Mouse (Mus musculus): ENCODE results near the gene Tdrd1. TPM values are rescaled to one million over a fixed set of nuclear protein-coding genes. Genes with fewer than 3 reads are reported as not detected.
A peak's percentile ranks its signal among the peaks of the same experiment; 100 is the strongest.

Tdrd1 gene
- total RNA-seq, 2 experiments from 2014 or later, result 0.34 to 0.56 TPM

- no peak for DNase-seq (ENCODE audit: extremely low spot score in 1 of 2, low spot score in 1 of 2)
These were observed 81.8 kb downstream of the Tdrd1 start for GRCm38 (mm10) chr19:56907850-56908249.

DNA sequence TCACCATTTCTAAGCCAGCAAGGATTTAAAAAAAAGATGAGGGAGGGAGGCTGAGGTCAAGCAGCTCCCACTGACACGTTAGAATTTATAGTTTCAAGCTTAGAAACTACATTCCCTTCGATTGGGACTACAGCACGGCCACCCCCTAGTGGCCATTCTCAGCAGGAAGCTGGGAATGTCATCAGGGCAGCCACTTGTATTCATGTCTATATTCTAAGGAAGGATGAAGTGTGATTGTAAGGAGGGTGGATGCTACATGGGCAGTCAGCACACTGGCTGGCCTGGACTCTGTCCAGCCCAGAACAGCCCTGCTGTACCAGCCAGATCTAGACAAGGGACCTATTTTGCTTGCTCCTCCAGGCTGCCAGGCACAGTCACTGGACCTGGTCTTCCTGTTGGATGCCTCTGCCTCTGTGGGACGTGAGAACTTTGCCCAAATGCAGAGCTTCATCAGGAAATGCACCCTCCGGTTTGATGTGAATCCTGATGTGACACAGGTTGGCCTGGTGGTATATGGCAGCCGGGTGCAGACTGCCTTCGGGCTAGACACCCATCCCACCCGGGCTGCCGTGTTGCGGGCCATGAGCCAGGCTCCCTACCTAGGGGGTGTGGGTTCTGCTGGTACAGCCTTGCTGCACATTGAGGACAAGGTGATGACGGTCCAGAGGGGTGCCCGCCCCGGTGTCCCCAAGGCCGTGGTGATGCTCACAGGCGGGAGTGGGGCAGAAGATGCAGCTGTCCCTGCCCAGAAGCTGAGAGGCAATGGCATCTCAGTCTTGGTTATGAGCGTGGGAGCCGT, 82.7 kb downstream of the Tdrd1 start:
- DNase-seq (ENCODE audit: extremely low spot score in 1 of 2, low spot score in 1 of 2), result peak in 1 of 2 experiments; percentile 59

- no peak for DNase-seq (ENCODE audit: extremely low spot score in 1 of 2, low spot score in 1 of 2)
These were observed 84.6 kb downstream of the Tdrd1 start for GRCm38 (mm10) chr19:56910561-56910960.

GRCm38 (mm10) chr19:56913761-56914160, 87.8 kb downstream of the Tdrd1 start:
- DNase-seq (ENCODE audit: extremely low spot score in 1 of 2, low spot score in 1 of 2), result no peak

DNA sequence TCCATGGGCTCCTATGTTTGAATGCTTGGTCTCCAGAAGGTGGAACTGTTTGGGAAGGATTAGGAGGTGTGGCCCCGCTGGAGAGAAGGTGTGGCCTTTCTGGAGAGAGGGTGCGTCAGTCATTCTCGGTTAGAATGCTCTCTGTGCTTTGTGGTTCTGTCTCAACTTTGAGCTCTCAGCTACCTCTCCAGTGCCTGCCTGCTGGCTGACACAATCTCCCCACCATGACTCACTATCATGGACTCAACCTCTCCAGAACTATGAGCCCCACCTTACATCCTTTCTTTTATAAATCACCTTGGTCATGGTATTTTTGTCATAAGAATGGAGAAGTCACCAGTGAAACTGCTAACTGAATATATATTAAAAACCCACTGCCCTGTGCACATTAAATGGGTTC, 88.6 kb downstream of the Tdrd1 start:
- DNase-seq (ENCODE audit: extremely low spot score in 1 of 2, low spot score in 1 of 2), result no peak

DNA sequence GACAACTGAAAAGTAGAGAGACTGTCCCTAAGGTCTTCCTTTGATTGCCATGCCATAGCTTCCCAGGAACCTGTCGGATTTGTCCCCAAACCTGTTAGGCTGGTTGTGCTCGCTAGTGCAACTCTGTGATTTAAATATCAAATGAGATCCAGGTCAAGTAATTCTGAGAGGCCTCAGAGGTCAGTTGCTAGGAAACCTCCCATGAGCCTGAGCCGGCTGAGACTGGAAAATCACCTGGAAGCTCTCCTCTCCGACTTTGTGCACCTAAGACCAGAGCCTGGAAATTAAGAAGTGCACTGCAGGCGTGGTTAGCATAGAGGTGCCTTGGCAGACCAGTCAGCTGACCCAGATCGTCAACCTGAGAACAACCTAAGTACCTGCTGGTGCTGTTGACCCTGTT, 89.1 kb downstream of the Tdrd1 start:
- DNase-seq (ENCODE audit: extremely low spot score in 1 of 2, low spot score in 1 of 2), result no peak

Other genes with a start within 250 kb of the Tdrd1 start
- gene Adrb1, start 104.0 kb upstream of the Tdrd1 start, total RNA-seq (2021), result 10 to 100 TPM; 17.6 to 18.4 TPM
- 10 to 100 TPM; 44.4 to 46.3 TPM for gene Ccdc186, start 4.0 kb upstream of the Tdrd1 start, total RNA-seq (2021)
- not detected for gene Vwa2, start 48.0 kb downstream of the Tdrd1 start, total RNA-seq (2021)
- gene Afap1l2, start 182.0 kb downstream of the Tdrd1 start, total RNA-seq (2021), result 10 to 100 TPM; 12.6 to 13.7 TPM

Measured in layer of hippocampus, postnatal 25 days (tissue).